Mouse (Mus musculus) forebrain, embryonic 12.5 days (tissue): Measurements from ENCODE around the gene Pax5. TPM values are rescaled to one million over a fixed set of nuclear protein-coding genes. Genes with fewer than 3 reads are reported as not detected.

ENCODE experiments used
- ATAC-seq: fragments of 200-750 bp; cut with Nextera tagmentation; 2 replicates; pipeline ENCODE4 v1.8.0; 2017; ENCODE audit warnings: moderate TSS enrichment; ENCODE audit not compliant: low FRiP score
- H3K27ac ChIP-seq: fragments of 300-500 bp; sonication (generic); 2 replicates; pipeline ENCODE4 v1.5.1; 2016; ENCODE audit warnings: mild to moderate bottlenecking
- H3K27me3 ChIP-seq: fragments of 300-500 bp; sonication (generic); 2 replicates; pipeline ENCODE4 v1.6.1; 2016; ENCODE audit warnings: mild to moderate bottlenecking
- H3K36me3 ChIP-seq: fragments of 300-500 bp; sonication (generic); replicated peaks from 2 replicates; pipeline ENCODE4 v1.6.1; 2016; ENCODE audit warnings: mild to moderate bottlenecking
- H3K4me1 ChIP-seq: fragments of 300-500 bp; sonication (generic); 2 replicates; pipeline ENCODE4 v1.6.1; 2016
- H3K4me2 ChIP-seq: fragments of 300-500 bp; sonication (generic); 2 replicates; pipeline ENCODE4 v1.6.1; 2016; ENCODE audit warnings: mild to moderate bottlenecking, moderate library complexity
- H3K4me3 ChIP-seq: fragments of 300-500 bp; sonication (generic); replicated peaks from 2 replicates; pipeline ENCODE4 v1.5.1; 2016; ENCODE audit warnings: mild to moderate bottlenecking
- H3K9ac ChIP-seq: fragments of 300-500 bp; sonication (generic); 2 replicates; pipeline ENCODE4 v1.6.1; 2016; ENCODE audit warnings: mild to moderate bottlenecking
- H3K9me3 ChIP-seq: fragments of 300-500 bp; sonication (generic); 2 replicates; pipeline ENCODE4 v1.6.1; 2016
- WGBS: fragments of 180-500 bp; shearing (Covaris S2); methylation state at CpG from one replicate; pipeline ENCODE4 v1.1.7; 2016; 5-methylcytosine and 5-hydroxymethylcytosine counted together
- polyA plus RNA-seq: library from polyadenylated mRNA; unstranded; fragments of >200 nt; fragmentation: Nextera tagmentation; extraction: Ambion mirVana; gene quantifications from 2 replicates; pipeline ENCODE4 v1.2.1, GENCODE M21; 2016

The Pax5 gene
- polyA plus RNA-seq, 1 experiment from 2014 or later: 0.60 TPM

DNA sequence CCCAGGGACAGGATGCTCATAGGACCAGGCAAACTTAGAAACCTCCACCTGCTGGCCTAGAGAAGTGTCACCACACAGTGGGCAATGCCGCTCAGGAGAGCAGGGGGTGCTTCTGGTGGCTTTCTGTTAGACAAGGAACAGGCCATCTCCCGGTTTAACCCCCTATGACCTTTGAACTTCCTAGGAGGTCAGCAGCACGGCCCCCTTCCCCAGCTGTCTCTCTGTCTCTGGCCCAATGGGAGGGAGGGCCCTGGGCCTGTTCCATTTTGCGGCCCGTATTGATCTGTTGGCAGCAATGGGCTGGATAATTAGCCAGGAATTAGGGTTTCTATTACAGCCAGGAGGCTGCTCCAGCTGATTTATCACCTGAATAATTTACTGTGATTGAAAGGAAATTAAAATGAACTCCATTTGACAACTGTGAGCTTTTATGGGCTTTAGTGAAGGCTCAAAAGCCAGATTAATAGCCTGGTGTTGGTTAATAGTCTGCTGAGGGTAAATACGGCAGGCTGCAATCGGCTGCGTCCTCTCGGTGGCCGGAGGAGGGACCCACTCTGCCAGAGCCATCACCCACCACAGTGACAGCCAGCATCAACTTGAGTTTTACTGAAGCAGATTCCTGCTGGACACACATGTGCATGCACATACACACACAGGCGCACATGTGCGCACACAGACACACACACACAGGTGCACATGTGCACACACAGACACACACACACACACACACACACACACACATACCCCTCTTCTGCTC, 68.3 kb downstream of the Pax5 start:
- H3K4me3 ChIP-seq: no peak overlapping the region
- no peak for ATAC-seq
- H3K4me1 ChIP-seq: peaks cover 9% of the 10 kb centered on the region
- H3K4me2 ChIP-seq: no peak overlapping the region
- 24% methylated on average over 12 of the region's 12 CpGs for WGBS
- H3K9ac ChIP-seq: no peak overlapping the region
- H3K27ac ChIP-seq: no peak overlapping the region
- no peaks in the 10 kb centered on the region for H3K36me3 ChIP-seq
- H3K9me3 ChIP-seq: no peaks in the 10 kb centered on the region
- H3K27me3 ChIP-seq: peaks cover 42% of the 10 kb centered on the region

GRCm38 (mm10) chr4:44635618-44636017, 74.7 kb downstream of the Pax5 start:
- peaks cover 12% of the 10 kb centered on the region; the same call in 1 of the 2 replicates for H3K4me1 ChIP-seq
- no peak overlapping the region for H3K4me3 ChIP-seq
- WGBS: 84% methylated on average over 3 of the region's 3 CpGs
- no peaks in the 10 kb centered on the region for H3K9me3 ChIP-seq
- no peak overlapping the region for H3K27ac ChIP-seq
- H3K9ac ChIP-seq: no peak overlapping the region
- no peak for ATAC-seq
- no peak overlapping the region for H3K4me2 ChIP-seq
- H3K27me3 ChIP-seq: peaks cover 21% of the 10 kb centered on the region; the same call in 1 of the 2 replicates
- H3K36me3 ChIP-seq: no peaks in the 10 kb centered on the region

- no peak for ATAC-seq
- H3K27me3 ChIP-seq: peaks cover 15% of the 10 kb centered on the region; the same call in 1 of the 2 replicates
- H3K9ac ChIP-seq: no peak overlapping the region
- no peaks in the 10 kb centered on the region for H3K36me3 ChIP-seq
- peaks cover 12% of the 10 kb centered on the region; the same call in 1 of the 2 replicates for H3K4me1 ChIP-seq
- no peaks in the 10 kb centered on the region for H3K9me3 ChIP-seq
- H3K4me2 ChIP-seq: no peak overlapping the region
- no peak overlapping the region for H3K27ac ChIP-seq
- H3K4me3 ChIP-seq: no peak overlapping the region
- 13% methylated on average over 12 of the region's 12 CpGs for WGBS
These were observed 76.4 kb downstream of the Pax5 start for GRCm38 (mm10) chr4:44633694-44634524.

GRCm38 (mm10) chr4:44630059-44630458, 80.2 kb downstream of the Pax5 start:
- H3K27ac ChIP-seq: no peak overlapping the region
- WGBS: 84% methylated on average over 6 of the region's 6 CpGs
- no peak overlapping the region for H3K4me3 ChIP-seq
- H3K27me3 ChIP-seq: peaks cover 13% of the 10 kb centered on the region; the same call in 1 of the 2 replicates
- H3K4me1 ChIP-seq: peaks cover 12% of the 10 kb centered on the region; the same call in 1 of the 2 replicates
- H3K9ac ChIP-seq: no peak overlapping the region
- ATAC-seq: no peak
- H3K9me3 ChIP-seq: no peaks in the 10 kb centered on the region
- H3K36me3 ChIP-seq: no peaks in the 10 kb centered on the region
- H3K4me2 ChIP-seq: no peak overlapping the region

DNA sequence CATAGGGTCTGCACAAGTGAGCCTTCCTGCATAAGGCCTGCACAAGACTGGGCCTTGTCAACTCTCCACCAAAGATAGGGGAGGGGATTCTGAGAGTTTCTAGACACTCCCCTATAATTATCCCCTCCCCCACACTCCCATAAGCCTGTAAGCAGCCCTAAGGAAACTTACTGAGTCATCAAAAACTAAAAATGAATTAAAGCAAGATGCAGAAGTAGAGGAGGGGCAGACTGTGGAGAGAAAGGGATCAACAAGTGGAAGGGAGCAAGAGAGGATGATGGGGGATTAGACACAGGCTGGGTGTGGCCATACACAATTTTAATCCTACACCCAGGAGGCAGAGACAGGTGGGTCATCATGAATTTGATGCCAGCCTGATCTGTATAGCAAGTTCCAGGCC, 82.4 kb downstream of the Pax5 start:
- H3K4me3 ChIP-seq: no peak overlapping the region
- no peak overlapping the region for H3K27ac ChIP-seq
- no peak overlapping the region for H3K4me2 ChIP-seq
- ATAC-seq: no peak
- no peaks in the 10 kb centered on the region for H3K9me3 ChIP-seq
- H3K9ac ChIP-seq: no peak overlapping the region
- H3K27me3 ChIP-seq: no peaks in the 10 kb centered on the region
- H3K4me1 ChIP-seq: no peaks in the 10 kb centered on the region
- no peaks in the 10 kb centered on the region for H3K36me3 ChIP-seq

- H3K27ac ChIP-seq: no peak overlapping the region
- ATAC-seq: no peak
- WGBS: 93% methylated on average over 6 of the region's 6 CpGs
These were observed 85.2 kb downstream of the Pax5 start for GRCm38 (mm10) chr4:44625108-44625424.

GRCm38 (mm10) chr4:44624232-44625107, 85.8 kb downstream of the Pax5 start:
- no peaks in the 10 kb centered on the region for H3K9me3 ChIP-seq
- H3K4me1 ChIP-seq: no peaks in the 10 kb centered on the region
- no peak overlapping the region for H3K4me2 ChIP-seq
- no peak overlapping the region for H3K4me3 ChIP-seq
- 93% methylated on average over 12 of the region's 12 CpGs for WGBS
- no peak overlapping the region for H3K9ac ChIP-seq
- no peaks in the 10 kb centered on the region for H3K27me3 ChIP-seq
- ATAC-seq: no peak
- H3K36me3 ChIP-seq: no peaks in the 10 kb centered on the region
- H3K27ac ChIP-seq: no peak overlapping the region

More at GRCm38 (mm10) chr4:44625108-44625424, 85.2 kb downstream of the Pax5 start:
- Histone ChIP-seq H3K4me2 (no peak overlapping the region), H3K4me3 (no peak overlapping the region), H3K27me3 (no peaks in the 10 kb centered on the region), H3K9me3 (no peaks in the 10 kb centered on the region), H3K9ac (no peak overlapping the region), H3K4me1 (no peaks in the 10 kb centered on the region), H3K36me3 (no peaks in the 10 kb centered on the region)

GRCm38 (mm10) chr4:44623435-44623727, 86.9 kb downstream of the Pax5 start:
- Histone ChIP-seq H3K4me2 (no peak overlapping the region), H3K9me3 (no peaks in the 10 kb centered on the region), H3K36me3 (no peaks in the 10 kb centered on the region), H3K4me3 (no peak overlapping the region), H3K27ac (no peak overlapping the region), H3K4me1 (no peaks in the 10 kb centered on the region), H3K27me3 (no peaks in the 10 kb centered on the region), H3K9ac (no peak overlapping the region)
- ATAC-seq: no peak
- WGBS: 83% methylated on average over 5 of the region's 5 CpGs

- ATAC-seq: no peak
- Histone ChIP-seq H3K4me2 (no peak overlapping the region), H3K9ac (no peak overlapping the region), H3K9me3 (no peaks in the 10 kb centered on the region), H3K36me3 (no peaks in the 10 kb centered on the region), H3K4me3 (no peak overlapping the region), H3K27me3 (no peaks in the 10 kb centered on the region), H3K4me1 (no peaks in the 10 kb centered on the region), H3K27ac (no peak overlapping the region)
- WGBS: 86% methylated on average over 17 of the region's 17 CpGs
These were observed 87.4 kb downstream of the Pax5 start for GRCm38 (mm10) chr4:44622682-44623434.

GRCm38 (mm10) chr4:44620241-44620640, 90.0 kb downstream of the Pax5 start:
- no peaks in the 10 kb centered on the region for H3K36me3 ChIP-seq
- no peak overlapping the region for H3K9ac ChIP-seq
- H3K27ac ChIP-seq: no peak overlapping the region
- no peaks in the 10 kb centered on the region for H3K9me3 ChIP-seq
- H3K4me2 ChIP-seq: no peak overlapping the region
- H3K27me3 ChIP-seq: no peaks in the 10 kb centered on the region
- H3K4me1 ChIP-seq: no peaks in the 10 kb centered on the region
- WGBS: 93% methylated on average over 5 of the region's 5 CpGs
- no peak overlapping the region for H3K4me3 ChIP-seq
- ATAC-seq: no peak

- 91% methylated on average over 8 of the region's 8 CpGs for WGBS
- H3K9ac ChIP-seq: no peak overlapping the region
- H3K36me3 ChIP-seq: no peaks in the 10 kb centered on the region
- no peak overlapping the region for H3K4me3 ChIP-seq
- H3K27me3 ChIP-seq: no peaks in the 10 kb centered on the region
- no peak for ATAC-seq
- H3K9me3 ChIP-seq: no peaks in the 10 kb centered on the region
- H3K4me2 ChIP-seq: no peak overlapping the region
- H3K27ac ChIP-seq: no peak overlapping the region
- no peaks in the 10 kb centered on the region for H3K4me1 ChIP-seq
These were observed 96.1 kb downstream of the Pax5 start for GRCm38 (mm10) chr4:44614066-44614667.
